Mouse (Mus musculus): Measurements from ENCODE around the gene Zkscan17.

Gene Zkscan17

DNA sequence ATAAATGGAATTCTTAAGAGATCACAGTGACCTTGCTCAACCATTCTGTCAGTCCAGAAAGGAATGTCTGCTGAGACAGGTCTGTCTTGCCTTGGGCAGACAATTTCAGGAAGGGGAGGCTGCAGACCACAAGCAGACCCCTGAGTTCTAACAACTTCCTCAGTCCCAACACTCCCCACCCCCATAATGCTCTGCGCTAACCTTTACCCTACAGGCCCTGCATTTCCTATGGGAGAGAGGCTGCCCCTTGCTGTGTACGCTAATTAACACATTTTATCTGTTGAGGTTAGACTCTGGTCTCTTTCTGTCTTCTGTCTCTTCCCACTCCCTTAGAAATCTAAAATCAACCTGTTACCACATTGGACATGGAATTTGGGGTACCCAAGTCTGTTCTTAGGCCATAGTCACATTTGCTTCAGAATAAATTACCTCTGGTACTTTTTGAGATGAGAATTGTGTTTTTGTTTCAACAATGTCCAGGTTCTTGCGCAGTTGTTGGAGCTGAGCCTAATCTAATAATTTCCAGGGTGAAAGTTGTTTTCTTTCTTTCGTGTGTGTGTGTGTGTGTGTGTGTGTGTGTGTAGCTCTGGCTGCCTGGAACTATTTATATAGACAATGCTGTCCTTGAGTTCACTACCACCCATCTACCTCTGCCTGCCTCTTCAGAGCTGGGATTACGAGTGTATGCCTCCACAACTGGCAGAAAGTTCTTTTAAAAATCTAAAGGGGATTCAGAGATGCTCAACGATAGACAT, 6.6 kb downstream of the Zkscan17 start:
- intact Hi-C loops (cut with DNase I), result loop anchor here (10.0 kb wide), 2 partner anchors 95 to 225 kb away; no protein-coding TSS in a partner anchor

DNA sequence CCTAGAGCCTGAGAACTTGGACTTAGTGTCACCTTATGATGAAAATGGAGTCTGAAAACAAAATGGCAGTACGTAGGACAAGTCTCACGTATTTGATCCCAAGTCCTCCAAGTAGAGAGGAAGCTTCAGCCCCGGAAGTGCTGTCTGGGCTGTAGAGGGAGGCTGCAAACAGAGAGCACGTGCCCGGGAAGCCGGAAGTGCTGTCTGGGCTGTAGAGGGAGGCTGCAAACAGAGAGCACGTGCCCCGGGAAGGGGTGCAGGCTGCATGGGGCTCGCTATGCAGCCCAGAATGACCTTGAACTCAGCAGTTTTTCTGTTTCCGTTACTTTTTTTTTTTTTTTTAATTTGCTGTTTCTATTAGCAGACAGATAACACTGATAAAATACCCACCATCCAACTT, 8.3 kb downstream of the Zkscan17 start:
- intact Hi-C loops (cut with DNase I), result no loop called here

DNA sequence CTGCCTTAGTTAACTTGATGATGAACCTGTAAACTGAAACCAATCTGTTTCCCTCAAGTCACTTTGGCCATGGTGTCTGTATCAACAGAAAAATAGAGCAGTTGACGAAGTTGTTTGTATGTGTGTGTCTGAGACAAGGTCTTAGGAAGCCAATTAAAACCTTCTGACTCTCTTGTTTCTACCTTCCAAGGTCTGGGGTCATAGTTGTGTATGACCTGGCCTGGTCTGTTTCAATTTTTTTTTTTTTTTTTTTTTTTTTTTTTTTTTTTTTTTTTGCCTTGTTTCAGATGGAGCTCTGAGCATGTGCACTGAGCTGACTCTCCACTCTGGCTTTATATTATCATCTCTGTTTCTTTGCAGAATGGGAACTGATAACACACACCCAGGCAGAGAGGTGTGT, 9.1 kb downstream of the Zkscan17 start:
- intact Hi-C loops (cut with DNase I), result no loop called here

DNA sequence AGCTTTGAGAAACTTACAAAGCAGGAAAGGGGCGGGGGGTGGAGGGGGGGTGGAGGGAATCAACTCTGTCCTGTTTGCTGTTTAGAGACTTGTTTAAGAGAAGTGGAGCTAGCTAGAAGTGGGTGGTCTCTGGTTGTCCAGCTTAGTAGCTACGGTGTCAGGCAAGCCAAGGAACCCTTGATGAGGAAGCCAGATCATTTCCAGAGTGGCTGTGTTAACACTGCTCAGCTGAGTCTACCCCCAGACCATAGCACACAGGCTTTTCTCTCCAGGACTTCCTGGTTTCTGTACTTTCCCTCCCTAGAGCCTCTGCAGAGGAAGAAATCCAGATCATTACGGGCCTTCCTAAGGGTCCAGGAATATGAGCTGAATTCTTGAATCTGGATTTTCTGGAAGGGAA, 11.8 kb downstream of the Zkscan17 start:
- intact Hi-C loops (cut with DNase I), result no loop called here

DNA sequence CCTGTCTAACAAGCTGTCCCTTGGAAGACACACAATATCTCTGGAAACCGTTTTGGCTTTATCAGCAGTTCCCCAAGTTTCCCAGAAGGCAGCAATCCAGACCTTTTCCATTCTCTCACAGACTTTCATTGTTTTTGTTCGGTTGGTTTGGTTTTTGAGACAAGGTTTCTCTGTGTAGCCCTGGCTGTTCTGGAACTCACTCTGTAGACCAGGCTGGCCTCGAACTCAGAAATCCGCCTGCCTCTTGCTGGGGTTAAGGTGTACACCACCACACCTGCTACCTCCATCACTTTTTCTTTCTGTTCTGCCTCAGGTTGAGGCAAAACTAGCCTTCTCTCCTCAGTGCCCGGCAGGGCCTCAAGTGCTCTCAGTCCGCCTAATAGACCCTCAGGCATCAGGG, 12.2 kb downstream of the Zkscan17 start:
- intact Hi-C loops (cut with DNase I), result no loop called here

DNA sequence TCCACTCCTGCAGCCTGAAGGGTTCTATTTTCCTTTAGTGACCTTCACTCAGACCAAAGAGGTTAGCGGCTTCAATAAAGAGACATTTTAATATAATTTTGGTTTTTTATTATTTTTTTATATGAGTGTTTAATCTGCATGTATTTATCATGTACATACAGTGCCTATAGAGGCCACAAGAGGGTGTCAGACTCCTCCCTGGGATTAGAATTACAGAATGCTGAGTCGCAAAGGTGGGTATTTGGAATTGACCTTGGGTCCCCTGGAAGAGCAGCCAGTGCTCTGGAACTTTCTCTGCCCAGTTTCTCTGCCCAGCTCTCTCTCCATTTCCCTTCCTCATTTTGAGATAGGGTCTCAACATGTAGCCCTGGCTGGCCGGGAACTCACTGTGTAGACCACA, 13.0 kb downstream of the Zkscan17 start:
- intact Hi-C loops (cut with DNase I), result no loop called here

DNA sequence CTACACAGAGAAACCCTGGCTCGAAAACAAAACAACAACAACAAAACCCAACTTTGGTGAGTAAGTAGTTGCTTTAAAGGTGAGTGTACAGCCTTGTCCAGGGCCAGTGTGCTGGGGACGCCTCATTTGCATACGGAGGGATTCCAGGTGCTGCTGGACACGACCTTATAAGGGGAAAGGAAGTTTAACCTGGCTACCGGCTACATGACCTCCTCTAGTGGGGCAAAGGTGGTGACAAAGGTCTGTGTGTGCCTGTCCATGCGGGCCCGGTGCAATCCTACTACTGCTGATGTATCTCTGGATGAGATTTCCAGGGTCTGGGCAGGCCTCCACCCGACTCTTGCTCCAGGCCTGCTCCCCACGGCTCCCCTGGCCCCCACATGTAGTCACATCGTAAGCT, 13.8 kb downstream of the Zkscan17 start:
- intact Hi-C loops (cut with DNase I), result no loop called here

DNA sequence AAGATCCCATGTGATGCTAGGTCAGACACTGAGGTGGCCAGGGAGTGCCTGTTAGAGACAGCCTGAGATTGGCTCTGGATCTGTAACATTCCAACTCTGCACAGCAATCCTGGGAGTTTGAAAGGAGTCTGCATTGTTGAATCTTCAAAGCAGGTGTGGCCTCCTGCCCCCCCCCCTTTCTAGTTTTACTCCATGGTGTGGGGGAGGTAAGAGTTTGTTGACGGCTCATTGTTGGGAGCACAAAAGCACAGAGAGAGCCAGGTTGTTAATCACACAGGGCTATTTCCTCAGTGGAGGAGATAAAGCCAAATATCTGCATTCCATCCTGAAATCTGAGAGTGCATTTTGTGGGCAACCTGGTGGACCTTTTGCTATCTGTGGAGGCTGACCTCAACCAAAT, 15.0 kb downstream of the Zkscan17 start:
- intact Hi-C loops (cut with DNase I), result no loop called here

DNA sequence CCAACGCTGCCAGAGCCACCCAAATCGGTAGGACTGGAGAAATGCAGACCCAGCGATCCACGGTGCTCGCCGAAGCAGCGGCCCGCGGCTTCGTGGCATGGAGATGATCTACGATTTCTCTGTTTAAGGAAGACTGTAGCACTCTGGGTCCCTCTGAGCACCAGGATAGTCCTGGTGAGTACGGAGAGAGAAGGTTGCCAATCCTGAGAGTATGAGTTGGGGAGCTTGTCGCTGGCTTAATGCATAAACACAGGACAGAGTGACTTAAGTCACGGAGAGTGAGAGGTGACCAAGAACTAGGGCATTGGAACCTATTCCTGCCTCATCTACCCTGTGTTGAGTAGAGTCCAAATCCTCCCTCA, 19.9 kb downstream of the Zkscan17 start:
- intact Hi-C loops (cut with DNase I), result no loop called here

DNA sequence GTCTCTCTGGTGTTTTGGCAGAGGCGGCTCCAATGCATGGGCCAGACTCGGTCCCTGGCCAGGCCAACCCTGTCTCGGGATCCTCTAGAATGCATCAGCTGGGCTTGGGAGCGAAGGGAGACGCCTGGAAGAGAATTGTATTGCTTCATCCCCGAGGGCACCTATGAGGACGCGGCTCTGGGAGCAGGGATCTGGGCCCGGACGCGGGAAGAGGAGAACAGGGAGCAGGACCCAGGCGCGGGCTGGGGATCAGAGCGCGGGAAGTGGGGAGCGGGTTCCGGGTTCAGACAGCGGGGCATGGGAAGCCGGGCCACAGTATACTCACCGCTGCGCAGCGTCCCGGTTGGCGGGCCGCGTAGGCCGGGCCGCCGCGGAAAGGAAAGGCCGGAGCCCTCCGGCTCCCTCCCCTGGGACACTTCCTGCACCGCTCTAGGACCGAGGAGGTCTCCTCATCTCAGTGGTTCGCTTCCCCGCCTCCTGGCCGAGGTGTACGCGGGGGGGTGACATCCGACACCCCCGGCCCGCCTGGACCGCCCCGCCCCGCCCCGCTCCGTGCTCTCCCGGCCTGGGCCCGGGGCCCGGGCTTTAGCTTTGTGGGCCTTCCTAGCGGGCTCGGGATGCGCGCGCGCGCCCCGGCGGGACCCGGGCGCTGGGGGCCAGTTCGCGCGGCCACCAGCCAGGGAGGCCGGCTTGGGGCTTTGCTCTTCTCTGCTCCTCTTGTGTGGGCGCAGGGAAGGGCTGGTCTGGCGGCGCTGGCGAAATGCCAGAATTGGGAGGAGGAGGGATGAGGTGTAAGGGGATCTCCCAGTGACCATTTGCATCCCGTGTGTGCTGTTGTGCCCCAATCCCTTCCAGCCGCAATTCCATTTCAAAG, 20.5 kb downstream of the Zkscan17 start:
- intact Hi-C loops (cut with DNase I), result no loop called here

DNA sequence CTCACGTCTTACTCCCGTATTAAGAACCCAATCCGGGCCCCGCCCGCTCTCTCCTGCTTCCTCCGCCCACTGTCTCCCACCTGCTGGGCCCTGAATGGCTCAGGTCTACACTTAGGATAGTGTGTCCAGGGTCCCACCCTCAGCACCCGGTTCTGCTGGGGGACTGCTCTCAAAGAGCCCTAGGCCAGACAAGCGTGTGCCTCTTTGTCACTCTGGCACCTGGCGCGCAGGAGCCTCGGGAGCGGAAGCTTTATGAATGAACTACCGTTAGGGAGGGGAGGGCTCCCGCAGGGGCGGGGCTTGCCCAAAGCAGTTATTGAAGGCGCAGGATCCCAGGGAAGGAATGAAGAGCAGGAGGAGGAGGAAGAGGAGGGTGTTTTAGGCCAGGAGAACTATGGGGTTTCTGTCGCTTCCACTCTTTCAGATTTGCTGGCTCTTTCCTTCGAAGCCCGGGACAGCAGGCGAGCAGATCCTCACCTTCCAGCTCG, 21.2 kb downstream of the Zkscan17 start:
- intact Hi-C loops (cut with DNase I), result no loop called here

DNA sequence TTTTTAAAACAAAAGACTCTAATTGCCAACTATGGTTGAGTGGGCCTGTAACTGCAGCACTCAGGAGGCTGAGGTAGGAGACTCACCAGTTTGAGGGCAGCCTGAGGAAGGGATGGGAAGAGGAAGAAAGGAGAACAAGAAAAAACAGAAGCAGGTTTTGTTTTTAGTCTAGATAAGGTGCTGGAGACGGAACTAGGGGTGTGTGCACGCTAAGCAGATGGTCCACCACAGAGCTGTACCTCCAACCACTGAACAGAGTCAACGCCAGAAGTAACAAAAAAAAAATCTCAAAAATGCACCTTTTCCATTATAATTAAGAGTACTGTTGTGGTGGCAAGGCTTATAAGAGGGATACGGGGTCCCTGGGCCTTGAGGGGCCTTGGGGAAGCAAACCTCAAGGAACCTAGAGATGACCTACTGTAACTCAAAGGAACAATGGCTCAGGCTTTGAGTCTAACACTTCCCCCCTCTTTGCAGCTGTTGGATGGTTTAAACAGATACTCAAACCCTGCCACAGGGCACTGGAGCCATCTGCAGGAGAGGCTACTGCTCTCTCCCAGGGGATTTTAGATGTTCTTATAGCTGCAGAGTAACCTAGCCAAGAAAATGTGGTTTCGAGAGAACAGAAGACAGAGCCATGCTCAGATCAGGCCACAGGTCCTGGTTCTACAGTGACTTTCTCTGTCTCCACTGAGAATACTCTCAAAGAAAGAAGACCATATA, 24.4 kb downstream of the Zkscan17 start:
- intact Hi-C loops (cut with DNase I), result no loop called here

DNA sequence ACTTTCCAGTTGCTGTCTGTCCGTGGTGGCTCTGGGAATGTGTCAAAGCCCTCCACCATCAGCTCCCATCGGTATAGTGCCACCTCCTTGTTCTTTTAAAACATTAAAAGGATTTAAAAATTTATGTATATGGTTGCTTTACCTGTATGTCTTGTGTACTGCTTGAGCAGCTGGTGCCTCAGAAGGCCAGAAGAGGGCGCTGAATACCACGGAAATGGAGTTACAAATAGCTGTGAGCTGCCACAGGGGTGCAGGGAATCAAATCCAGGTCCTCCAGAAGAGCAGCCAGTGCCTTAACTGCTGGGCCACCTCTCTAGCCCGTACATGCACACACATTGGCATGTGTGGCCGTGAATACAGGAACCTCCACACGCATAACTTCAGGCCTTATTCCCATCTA, 28.8 kb downstream of the Zkscan17 start:
- intact Hi-C loops (cut with DNase I), result no loop called here

DNA sequence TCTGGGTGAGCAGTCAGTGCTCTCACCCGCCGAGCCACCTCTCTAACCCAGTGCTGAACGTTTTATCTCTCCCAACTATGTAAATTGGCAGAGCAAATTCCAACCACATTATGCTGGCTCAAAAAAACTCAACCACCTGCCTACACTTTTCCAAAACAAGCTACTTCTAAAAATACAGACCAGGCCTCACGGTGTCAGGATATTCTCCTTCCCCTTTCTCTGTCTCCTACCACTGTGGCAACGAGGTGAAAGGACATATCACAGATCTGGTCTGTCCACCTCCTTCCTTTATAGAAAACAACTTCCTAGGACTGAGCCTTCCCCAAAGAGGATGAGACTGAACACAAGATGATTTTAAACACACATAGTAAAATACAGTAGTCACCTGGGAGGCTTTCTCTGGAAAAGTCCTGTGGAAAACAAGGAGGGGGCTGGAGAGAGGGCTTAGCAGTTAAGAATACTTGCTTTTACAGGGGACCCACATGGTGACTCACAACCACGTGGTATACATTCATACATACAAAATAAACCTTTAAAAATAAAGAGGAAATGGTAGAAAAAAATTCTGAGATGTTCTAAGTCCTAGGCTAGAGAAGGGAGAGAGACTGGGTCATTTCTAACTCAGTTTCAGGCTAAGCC, 29.8 kb downstream of the Zkscan17 start:
- intact Hi-C loops (cut with DNase I), result no loop called here

DNA sequence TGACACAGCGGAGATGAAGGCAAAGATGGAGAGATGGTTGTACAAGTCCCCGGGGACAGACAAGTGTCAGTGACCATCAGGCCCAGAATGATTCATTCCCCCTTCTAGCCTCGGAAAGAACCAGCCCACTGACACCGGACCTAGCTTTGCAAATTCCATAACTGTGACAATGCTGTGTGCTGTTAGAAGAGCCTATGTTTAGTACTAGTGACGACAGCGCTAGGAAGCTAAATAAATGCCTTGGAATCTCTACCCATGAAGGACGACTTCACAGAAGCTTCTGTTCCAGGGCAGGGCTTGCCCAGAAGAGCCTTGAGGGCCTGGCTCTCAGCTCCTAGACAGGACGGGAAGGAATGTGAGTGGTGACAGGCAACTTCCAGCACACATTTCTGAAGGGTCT, 40.3 kb downstream of the Zkscan17 start:
- intact Hi-C loops (cut with DNase I), result loop anchor here (5.0 kb wide), 1 partner anchor 249 kb away; no protein-coding TSS in a partner anchor

DNA sequence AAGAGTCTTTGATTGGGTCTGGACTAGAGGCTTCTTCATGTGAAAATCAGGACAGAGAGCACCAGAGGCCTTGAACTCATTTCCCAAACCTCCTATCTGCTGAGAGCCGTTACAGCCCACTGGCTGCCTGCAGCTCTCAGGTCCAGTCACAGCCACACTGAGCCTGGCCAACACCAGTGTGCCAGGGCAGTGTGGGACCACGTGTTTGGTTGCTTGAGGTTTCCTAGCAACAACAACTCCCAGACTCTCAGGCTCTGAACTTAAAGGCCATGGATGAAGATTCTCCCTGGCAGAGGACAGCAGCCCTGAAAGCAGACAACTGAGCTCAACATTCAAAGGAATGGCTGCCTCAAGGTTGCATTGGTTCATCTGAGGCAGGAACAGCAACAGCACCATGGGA, 40.9 kb downstream of the Zkscan17 start:
- intact Hi-C loops (cut with DNase I), result loop anchor here (5.0 kb wide), 1 partner anchor 248 kb away; no protein-coding TSS in a partner anchor

DNA sequence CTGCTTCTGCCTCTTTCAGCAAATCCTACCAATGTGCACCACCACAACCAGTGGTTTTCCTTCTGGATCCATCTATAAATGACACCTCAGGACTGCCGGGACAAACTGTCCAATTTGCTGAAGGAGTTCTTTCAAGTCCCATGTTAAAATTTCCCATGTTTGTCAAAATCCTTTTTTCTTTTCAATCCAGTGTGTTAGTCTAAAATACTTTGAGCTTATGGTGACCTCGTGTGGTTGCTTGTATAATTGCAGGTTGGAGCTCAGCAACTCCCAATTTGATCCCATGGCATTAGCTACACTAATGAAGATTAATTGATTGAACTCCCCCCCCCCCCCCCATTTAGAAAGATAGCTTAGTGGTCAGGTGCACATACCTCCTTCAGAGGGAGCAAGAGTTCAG, 43.3 kb downstream of the Zkscan17 start:
- intact Hi-C loops (cut with DNase I), result loop anchor here (2.0 to 5.0 kb wide), 2 partner anchors 51 to 176 kb away; partner anchors contain the start of gene Wnt9a

DNA sequence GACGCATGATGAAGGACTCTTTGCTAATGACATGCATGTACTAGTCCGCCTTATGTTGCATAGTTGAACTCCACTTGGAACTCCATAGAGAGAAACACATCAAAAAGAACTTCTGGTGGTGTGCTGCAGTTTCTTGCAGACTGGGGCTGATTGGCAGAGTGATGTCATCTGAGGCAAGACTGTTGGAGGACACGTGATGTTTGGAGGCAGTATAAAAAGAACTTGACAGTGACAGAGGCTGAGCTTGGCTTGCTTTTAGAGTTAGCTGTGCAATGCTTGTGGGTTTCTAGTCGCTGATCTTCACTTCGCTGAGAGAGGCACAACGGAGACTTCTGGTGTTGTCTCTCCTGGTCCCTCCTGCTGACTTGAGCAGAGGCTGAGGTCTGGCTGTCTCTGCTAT, 49.3 kb downstream of the Zkscan17 start:
- intact Hi-C loops (cut with DNase I), result no loop called here

DNA sequence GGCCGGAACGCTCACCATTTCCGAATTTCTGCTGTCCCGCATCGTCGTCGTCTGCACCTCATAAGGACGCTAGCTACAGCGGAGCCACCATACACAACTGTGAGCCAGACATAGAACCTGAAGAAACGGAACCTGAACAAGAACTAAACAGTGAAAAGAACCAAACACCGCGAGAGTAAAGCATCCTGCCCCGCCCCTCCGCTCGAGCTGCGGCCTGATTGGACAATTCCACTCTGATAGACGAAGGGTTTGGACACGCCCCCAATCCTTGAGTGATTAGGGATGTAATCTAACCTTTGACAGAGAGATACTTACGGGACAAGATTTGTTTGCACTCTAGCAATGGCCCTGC, 54.2 kb downstream of the Zkscan17 start, which contains the start of gene Zfp867:
Gene Zfp867, minus strand, starts transcription at position 149 of the 352 bp plus-strand sequence.
- intact Hi-C loops (cut with DNase I), result no loop called here

DNA sequence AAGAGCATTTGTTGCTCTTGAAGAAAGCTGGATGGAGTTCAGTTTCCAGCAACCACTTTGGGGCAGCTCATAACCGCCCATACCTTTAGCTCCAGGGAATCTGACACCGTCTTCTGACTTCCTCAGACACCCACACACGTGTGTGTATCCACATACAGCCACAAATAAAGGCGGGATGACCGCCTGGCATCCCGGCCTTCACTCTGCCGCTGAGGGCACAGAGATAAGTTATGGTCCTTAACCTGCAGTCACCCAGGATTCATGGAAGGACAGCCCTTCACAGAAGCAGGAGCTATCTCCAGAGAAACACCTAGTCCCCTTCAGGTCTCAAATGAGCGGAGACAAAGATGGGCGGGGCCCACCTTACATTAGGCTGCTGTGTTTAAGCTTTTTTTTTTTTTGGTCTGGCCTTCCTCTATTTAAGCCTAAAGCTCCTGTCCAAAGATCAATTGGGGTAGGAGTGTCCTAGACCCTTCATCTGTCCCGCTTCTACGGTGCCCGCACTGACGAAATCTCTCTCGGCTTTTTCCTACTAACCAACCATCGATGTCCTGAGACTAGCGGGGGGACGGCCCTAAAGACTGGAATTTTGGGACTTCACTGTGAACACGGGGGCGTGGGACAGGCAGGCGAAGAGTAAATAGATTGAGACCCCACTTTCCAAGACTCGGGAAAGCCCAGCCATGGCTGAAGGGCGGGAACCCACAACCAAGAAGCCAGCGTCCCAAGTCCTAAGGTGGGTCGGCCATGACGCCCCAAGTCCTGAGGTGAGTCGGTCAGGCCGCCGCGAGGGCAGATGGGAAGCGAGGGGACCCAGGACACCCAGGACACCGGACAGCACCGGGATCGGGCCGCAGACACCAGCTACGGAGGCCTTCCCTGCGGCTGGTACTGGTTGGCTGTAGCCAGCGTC, 54.9 kb downstream of the Zkscan17 start:
- intact Hi-C loops (cut with DNase I), result no loop called here

Data from adrenal gland (tissue).